Mouse (Mus musculus): ENCODE measurements around the gene Frmpd4.

Gene Frmpd4

GRCm38 (mm10) chrX:168577131-168577530 is at the start of gene Frmpd4:
Gene Frmpd4 (minus strand): TSS chrX:168577231.
- no peak for DNase-seq (ENCODE audit: low spot score)

GRCm38 (mm10) chrX:168595193-168595592 is 18.2 kb upstream of the Frmpd4 start:
- no peak for DNase-seq (ENCODE audit: low spot score)

GRCm38 (mm10) chrX:168584303-168584702 is 7.3 kb upstream of the Frmpd4 start:
- no peak for DNase-seq (ENCODE audit: low spot score)

GRCm38 (mm10) chrX:168571808-168572207 is 5.2 kb downstream of the Frmpd4 start:
- DNase-seq (ENCODE audit: low spot score): no peak

GRCm38 (mm10) chrX:168569231-168569630 is 7.8 kb downstream of the Frmpd4 start:
- DNase-seq (ENCODE audit: low spot score): no peak

GRCm38 (mm10) chrX:168505254-168505653 is 71.8 kb downstream of the Frmpd4 start:
- DNase-seq (ENCODE audit: low spot score): no peak

- DNase-seq (ENCODE audit: low spot score): no peak
These were observed 121.8 kb downstream of the Frmpd4 start for GRCm38 (mm10) chrX:168455233-168455632.

GRCm38 (mm10) chrX:168431206-168431605 is 145.8 kb downstream of the Frmpd4 start:
- DNase-seq (ENCODE audit: low spot score): no peak

- no peak for DNase-seq (ENCODE audit: low spot score)
These were observed 147.2 kb downstream of the Frmpd4 start for GRCm38 (mm10) chrX:168429814-168430213.

- DNase-seq (ENCODE audit: low spot score): peak; percentile 75
These were observed 161.6 kb downstream of the Frmpd4 start for GRCm38 (mm10) chrX:168415403-168415802.

- DNase-seq (ENCODE audit: low spot score): no peak
These were observed 173.5 kb downstream of the Frmpd4 start for GRCm38 (mm10) chrX:168403512-168403911.

- DNase-seq (ENCODE audit: low spot score): no peak
These were observed 226.6 kb downstream of the Frmpd4 start for GRCm38 (mm10) chrX:168350431-168350830.

- no peak for DNase-seq (ENCODE audit: low spot score)
These were observed 227.5 kb downstream of the Frmpd4 start for GRCm38 (mm10) chrX:168349320-168350225.

- DNase-seq (ENCODE audit: low spot score): no peak
These were observed 238.8 kb downstream of the Frmpd4 start for GRCm38 (mm10) chrX:168338212-168338611.

GRCm38 (mm10) chrX:168325161-168325560 is 251.9 kb downstream of the Frmpd4 start:
- no peak for DNase-seq (ENCODE audit: low spot score)

GRCm38 (mm10) chrX:168312158-168312557 is 264.9 kb downstream of the Frmpd4 start:
- DNase-seq (ENCODE audit: low spot score): no peak

GRCm38 (mm10) chrX:168310143-168310542 is 266.9 kb downstream of the Frmpd4 start:
- DNase-seq (ENCODE audit: low spot score): no peak

GRCm38 (mm10) chrX:168292506-168292905 is 284.5 kb downstream of the Frmpd4 start:
- DNase-seq (ENCODE audit: low spot score): no peak

GRCm38 (mm10) chrX:168207034-168207433 is 370.0 kb downstream of the Frmpd4 start:
- DNase-seq (ENCODE audit: low spot score): no peak

GRCm38 (mm10) chrX:168191944-168192343 is 385.1 kb downstream of the Frmpd4 start:
- no peak for DNase-seq (ENCODE audit: low spot score)

GRCm38 (mm10) chrX:168189563-168189962 is 387.5 kb downstream of the Frmpd4 start:
- DNase-seq (ENCODE audit: low spot score): no peak

- no peak for DNase-seq (ENCODE audit: low spot score)
These were observed 414.0 kb downstream of the Frmpd4 start for GRCm38 (mm10) chrX:168163001-168163400.

GRCm38 (mm10) chrX:168158866-168159265 is 418.2 kb downstream of the Frmpd4 start:
- DNase-seq (ENCODE audit: low spot score): no peak

GRCm38 (mm10) chrX:168141051-168141450 is 436.0 kb downstream of the Frmpd4 start:
- DNase-seq (ENCODE audit: low spot score): no peak

Measured in retina, embryonic 14.5 days (tissue).